In the genomic region with DNA sequence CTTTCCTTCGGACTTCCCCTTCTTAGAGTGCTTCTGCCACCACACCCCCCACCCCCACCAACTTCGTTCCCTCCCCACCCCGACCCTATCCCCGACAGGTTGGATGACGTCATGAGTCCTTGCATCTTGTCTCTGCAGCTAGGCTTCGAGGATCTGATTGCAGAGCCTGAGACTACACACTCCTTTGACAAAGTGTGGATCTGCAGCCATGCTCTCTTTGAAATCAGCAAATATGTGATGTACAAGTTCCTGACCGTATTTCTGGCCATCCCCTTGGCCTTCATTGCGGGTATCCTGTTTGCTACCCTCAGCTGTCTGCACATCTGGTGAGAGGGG, we compare ENCODE assay signal across 8 mouse cellular contexts. TPM values are rescaled to one million over a fixed set of nuclear protein-coding genes. Genes with fewer than 3 reads are reported as not detected.
DNase-seq lines count a peak whose midpoint lies in the region; ATAC-seq and TF ChIP-seq lines count a peak whose summit lies in the region.

No protein-coding gene starts in this region.

- no peaks in the 10 kb centered on the region for H3K9me3 ChIP-seq in lung, embryonic 16.5 days (ENCODE audit: control insufficient read depth, low read length)
- no peaks in the 10 kb centered on the region for H3K9me3 ChIP-seq in forebrain, embryonic 11.5 days (ENCODE audit: control insufficient read depth, low read length)
- no peaks in the 10 kb centered on the region for H3K9me3 ChIP-seq in hindbrain, postnatal 0 days (ENCODE audit: low read length)
- no peaks in the 10 kb centered on the region for H3K9me3 ChIP-seq in midbrain, embryonic 11.5 days (ENCODE audit: control insufficient read depth, low read length)

- peak; percentile 27 for ATAC-seq in lung, embryonic 16.5 days (ENCODE audit: low read depth)
- peak; percentile 54 for ATAC-seq in forebrain, embryonic 11.5 days (replicated peaks; ENCODE audit: low FRiP score)
- peak; percentile 44; the same call in 1 of the 2 replicates for ATAC-seq in hindbrain, postnatal 0 days
- peak; percentile 17; the same call in 1 of the 2 replicates for ATAC-seq in midbrain, embryonic 11.5 days (ENCODE audit: low FRiP score)

- H3K27me3 ChIP-seq in lung, embryonic 16.5 days (ENCODE audit: control insufficient read depth, insufficient read depth, low read depth, low read length), result no peaks in the 10 kb centered on the region
- peaks cover 4% of the 10 kb centered on the region; the same call in 1 of the 2 replicates for H3K27me3 ChIP-seq in forebrain, embryonic 11.5 days (ENCODE audit: control insufficient read depth, insufficient read depth, low read length)
- no peaks in the 10 kb centered on the region for H3K27me3 ChIP-seq in hindbrain, postnatal 0 days (ENCODE audit: insufficient read depth, low read length)
- H3K27me3 ChIP-seq in midbrain, embryonic 11.5 days (ENCODE audit: control insufficient read depth, insufficient read depth, low read length), result 0 out of 2 replicates have a peak, but pooled peaks cover 2% of the 10 kb centered on the region

- peak overlapping the region; percentile 79 for H3K9ac ChIP-seq in lung, embryonic 16.5 days (ENCODE audit: low read length)
- H3K9ac ChIP-seq in forebrain, embryonic 11.5 days (ENCODE audit: low read length), result no peak overlapping the region; the same call in 1 of the 2 replicates
- peak overlapping the region; percentile 60; the same call in 1 of the 2 replicates for H3K9ac ChIP-seq in hindbrain, postnatal 0 days (replicated peaks; ENCODE audit: low read length)
- H3K9ac ChIP-seq in midbrain, embryonic 11.5 days (ENCODE audit: low read length), result no peak overlapping the region

- DNase-seq in lung, postnatal 25 days (ENCODE audit: low spot score), result no peak
- no peak for DNase-seq in forebrain, embryonic 11.5 days (ENCODE audit: low spot score)
- DNase-seq in hindbrain, postnatal 0 days (ENCODE audit: low spot score), result peak; percentile 10
- no peak for DNase-seq in midbrain, embryonic 11.5 days (ENCODE audit: low spot score, missing footprints)
- DNase-seq in retina, embryonic 14.5 days (ENCODE audit: low spot score), result no peak
- DNase-seq in right cerebral cortex, postnatal 4 days, result no peak
- no peak for DNase-seq in cerebellum, adult 9-10 months

- WGBS in lung, embryonic 16.5 days, result 8% methylated on average over 8 of the region's 8 CpGs
- 35% methylated on average over 8 of the region's 8 CpGs for WGBS in forebrain, embryonic 11.5 days
- 32% methylated on average over 8 of the region's 8 CpGs for WGBS in hindbrain, postnatal 0 days
- 25% methylated on average over 8 of the region's 8 CpGs for WGBS in midbrain, embryonic 11.5 days

- peaks cover 24% of the 10 kb centered on the region for H3K4me1 ChIP-seq in lung, embryonic 16.5 days (replicated peaks; ENCODE audit: control insufficient read depth, insufficient read depth, low read length)
- H3K4me1 ChIP-seq in forebrain, embryonic 11.5 days (replicated peaks; ENCODE audit: control insufficient read depth, insufficient read depth, low read length), result 0 out of 2 replicates have a peak, but pooled peaks cover 2% of the 10 kb centered on the region
- H3K4me1 ChIP-seq in hindbrain, postnatal 0 days (ENCODE audit: insufficient read depth, low read length), result no peaks in the 10 kb centered on the region
- peaks cover 7% of the 10 kb centered on the region; the same call in 1 of the 2 replicates for H3K4me1 ChIP-seq in midbrain, embryonic 11.5 days (ENCODE audit: control insufficient read depth, insufficient read depth, low read length)

- no peaks in the 10 kb centered on the region for H3K36me3 ChIP-seq in lung, embryonic 16.5 days (ENCODE audit: control insufficient read depth, insufficient read depth, low read length)
- no peaks in the 10 kb centered on the region for H3K36me3 ChIP-seq in forebrain, embryonic 11.5 days (ENCODE audit: control insufficient read depth, insufficient read depth, low read length)
- no peaks in the 10 kb centered on the region for H3K36me3 ChIP-seq in hindbrain, postnatal 0 days (ENCODE audit: insufficient read depth, low read length)
- H3K36me3 ChIP-seq in midbrain, embryonic 11.5 days (ENCODE audit: control insufficient read depth, insufficient read depth, low read length), result no peaks in the 10 kb centered on the region

- H3K4me3 ChIP-seq in lung, embryonic 16.5 days (ENCODE audit: low read length), result peak overlapping the region; percentile 62
- H3K4me3 ChIP-seq in forebrain, embryonic 11.5 days (ENCODE audit: low read depth, low read length), result peak overlapping the region; percentile 45
- peak overlapping the region; percentile 63 for H3K4me3 ChIP-seq in hindbrain, postnatal 0 days (ENCODE audit: low read length)
- H3K4me3 ChIP-seq in midbrain, embryonic 11.5 days (ENCODE audit: low read depth, low read length), result peak overlapping the region; percentile 46

- H3K27ac ChIP-seq in lung, embryonic 16.5 days (ENCODE audit: low read length), result peak overlapping the region; percentile 94
- no peak overlapping the region for H3K27ac ChIP-seq in forebrain, embryonic 11.5 days (ENCODE audit: low read depth, low read length)
- H3K27ac ChIP-seq in hindbrain, postnatal 0 days, result peak overlapping the region; percentile 54; the same call in 1 of the 2 replicates
- H3K27ac ChIP-seq in midbrain, embryonic 11.5 days (ENCODE audit: low read depth, low read length), result no peak overlapping the region

- peak overlapping the region; percentile 72 for H3K4me2 ChIP-seq in lung, embryonic 16.5 days (ENCODE audit: low read depth, low read length)
- peak overlapping the region; percentile 94 for H3K4me2 ChIP-seq in forebrain, embryonic 11.5 days (ENCODE audit: low read depth, low read length, severe bottlenecking)
- H3K4me2 ChIP-seq in hindbrain, postnatal 0 days (ENCODE audit: low read depth, low read length), result peak overlapping the region; percentile 91
- H3K4me2 ChIP-seq in midbrain, embryonic 11.5 days, result peak overlapping the region; percentile 83

- TF ChIP-seq CTCF in hindbrain, postnatal 0 days (IDR thresholded peaks at IDR 0.05; ENCODE audit: low read depth), result no peak

RNA-seq across cellular contexts. Expression of a gene that starts 0.7 kb away (rescaled TPM):
- polyA plus RNA-seq in lung, embryonic 16.5 days (2015; fragmentation: Nextera tagmentation; extraction: Ambion mirVana), result 123 and 135 TPM in 2 replicates
- polyA plus RNA-seq in forebrain, embryonic 11.5 days (2014; fragmentation: Nextera tagmentation; extraction: Ambion mirVana), result 5.4 and 7.3 TPM in 2 replicates
- 21.1 and 23.5 TPM in 2 replicates for total RNA-seq in hindbrain, postnatal 0 days (2014; rRNA removed)
- 23.2 and 25.1 TPM in 2 replicates for polyA plus RNA-seq in hindbrain, postnatal 0 days (2015; fragmentation: Nextera tagmentation; extraction: Ambion mirVana)
- polyA plus RNA-seq in midbrain, embryonic 11.5 days (2014; fragmentation: Nextera tagmentation; extraction: Ambion mirVana), result 6.2 and 7.0 TPM in 2 replicates

RNA-seq across cellular contexts. Expression of a gene that starts 24.4 kb away (rescaled TPM):
- polyA plus RNA-seq in lung, embryonic 16.5 days (2015; fragmentation: Nextera tagmentation; extraction: Ambion mirVana), result 658 and 664 TPM in 2 replicates
- 6.7 and 8.2 TPM in 2 replicates for polyA plus RNA-seq in forebrain, embryonic 11.5 days (2014; fragmentation: Nextera tagmentation; extraction: Ambion mirVana)
- total RNA-seq in hindbrain, postnatal 0 days (2014; rRNA removed), result 32.6 and 73.3 TPM in 2 replicates
- polyA plus RNA-seq in hindbrain, postnatal 0 days (2015; fragmentation: Nextera tagmentation; extraction: Ambion mirVana), result 26.1 and 27.0 TPM in 2 replicates
- polyA plus RNA-seq in midbrain, embryonic 11.5 days (2014; fragmentation: Nextera tagmentation; extraction: Ambion mirVana), result 9.8 and 12.1 TPM in 2 replicates

Comparison
In these comparisons a context has a peak if more than half of its experiments do, and no peak if none do; other contexts are left out.
1. H3K27ac ChIP-seq: peak in lung, embryonic 16.5 days (single experiment) and hindbrain, postnatal 0 days (single experiment); none in forebrain, embryonic 11.5 days (single experiment) and midbrain, embryonic 11.5 days (single experiment).
2. H3K9ac ChIP-seq: peak in lung, embryonic 16.5 days (single experiment) and hindbrain, postnatal 0 days (single experiment); none in forebrain, embryonic 11.5 days (single experiment) and midbrain, embryonic 11.5 days (single experiment).
3. RNA of a gene that starts 24.4 kb away (polyA plus RNA-seq): 658 to 664 TPM in lung, embryonic 16.5 days; 26.1 to 27.0 TPM in hindbrain, postnatal 0 days, 9.8 to 12.1 TPM in midbrain, embryonic 11.5 days and 6.7 to 8.2 TPM in forebrain, embryonic 11.5 days; every median in the first group is over 10 times any median in the second.
4. Peak in every context shown above with its lines, with median percentiles within 50 percentile points of each other: ATAC-seq, H3K4me2 ChIP-seq and H3K4me3 ChIP-seq.